Mouse (Mus musculus): ENCODE data around the gene C2cd2.
"Not testable (repeated sequence)": the region's sequence is repeated elsewhere in the genome, so short reads cannot be mapped to it uniquely, and the experiment has no call there.

Gene C2cd2

GRCm38 (mm10) chr16:97953300-97953699 is 9.1 kb downstream of the C2cd2 start:
- CTCF ChIA-PET, result no interaction called here
- POLR2A ChIA-PET, result interaction anchor here in 2 of 4 experiments (0.8 to 7.8 kb wide), 6 partner anchors 8 to 49 kb away, joined by 3 to 57 read pairs (median 3); partner anchors contain the start of genes C2cd2 (in 2 of the 2) and Zbtb21 (in 2 of the 2)

- POLR2A ChIA-PET, result interaction anchor here in 2 of 4 experiments (0.9 to 7.8 kb wide), 8 partner anchors 8 to 44 kb away, joined by 3 to 57 read pairs (median 4); partner anchors contain the start of genes C2cd2 (in 2 of the 2), Zbtb21 (in 2 of the 2) and B230307C23Rik (in 1 of the 2)
- CTCF ChIA-PET, result no interaction called here
Measured at GRCm38 (mm10) chr16:97952801-97953200, 9.6 kb downstream of the C2cd2 start.

- CTCF ChIA-PET, result interaction anchor here in 1 of 4 experiments (0.5 kb wide), 1 partner anchor 77 kb away, joined by 4 read pairs; no protein-coding TSS in a partner anchor
- POLR2A ChIA-PET, result interaction anchor here in 2 of 4 experiments (0.8 to 7.8 kb wide), 10 partner anchors 9 to 44 kb away, joined by 3 to 57 read pairs (median 4); partner anchors contain the start of genes C2cd2 (in 2 of the 2), Zbtb21 (in 2 of the 2) and B230307C23Rik (in 1 of the 2)
Measured at GRCm38 (mm10) chr16:97952371-97952770, 10.0 kb downstream of the C2cd2 start.

GRCm38 (mm10) chr16:97950061-97950460 is 12.3 kb downstream of the C2cd2 start:
- CTCF ChIA-PET, result interaction anchor here in 2 of 4 experiments (0.6 to 1.2 kb wide), 2 partner anchors 46 to 73 kb away, joined by 3 to 5 read pairs; no protein-coding TSS in a partner anchor
- POLR2A ChIA-PET, result interaction anchor here in 3 of 4 experiments (0.6 to 7.8 kb wide), 18 partner anchors 8 to 1919 kb away, joined by 3 to 57 read pairs (median 4); partner anchors contain the start of genes C2cd2 (in 3 of the 3), Zbtb21 (in 3 of the 3), A630089N07Rik (in 1 of the 3) and B230307C23Rik (in 1 of the 3)

- CTCF ChIA-PET, result interaction anchor here in 1 of 4 experiments (0.6 kb wide), 1 partner anchor 1908 kb away, joined by 9 read pairs; no protein-coding TSS in a partner anchor
- POLR2A ChIA-PET, result interaction anchor here (0.6 to 7.8 kb wide), 6 partner anchors 12 to 199 kb away, joined by 3 to 57 read pairs (median 6); partner anchors contain the start of genes C2cd2 (in 1 of the 4) and Zbtb21 (in 1 of the 4)
Measured at GRCm38 (mm10) chr16:97948836-97949235, 13.6 kb downstream of the C2cd2 start.

GRCm38 (mm10) chr16:97946993-97947392 is 15.4 kb downstream of the C2cd2 start:
- CTCF ChIA-PET, result not testable (repeated sequence)
- POLR2A ChIA-PET, result interaction anchor here in 1 of 4 experiments (7.8 kb wide), 1 partner anchor 14 kb away, joined by 57 read pairs; the partner anchor contains the start of genes C2cd2 and Zbtb21

- ChIA-PET POLR2A (interaction anchor here in 2 of 4 experiments (0.8 to 2.4 kb wide), 5 partner anchors 8 to 21 kb away, joined by 3 to 8 read pairs (median 4); partner anchors contain the start of genes C2cd2 (in 1 of the 2) and Zbtb21 (in 1 of the 2)), CTCF (no interaction called here)
Measured at GRCm38 (mm10) chr16:97941844-97942243, 20.6 kb downstream of the C2cd2 start.

GRCm38 (mm10) chr16:97940471-97940973 is 21.9 kb downstream of the C2cd2 start:
- POLR2A ChIA-PET, result interaction anchor here in 2 of 4 experiments (0.9 to 2.4 kb wide), 3 partner anchors 10 to 18 kb away, joined by 3 to 8 read pairs (median 5); no protein-coding TSS in a partner anchor
- CTCF ChIA-PET, result no interaction called here

GRCm38 (mm10) chr16:97935815-97936214 is 26.6 kb downstream of the C2cd2 start:
- CTCF ChIA-PET, result no interaction called here

GRCm38 (mm10) chr16:97930231-97930630 is 32.2 kb downstream of the C2cd2 start:
- CTCF ChIA-PET, result no interaction called here
- POLR2A ChIA-PET, result interaction anchor here in 1 of 4 experiments (1.1 kb wide), 1 partner anchor 95 kb away, joined by 3 read pairs; no protein-coding TSS in a partner anchor

More at GRCm38 (mm10) chr16:97935815-97936214, 26.6 kb downstream of the C2cd2 start:
- POLR2A ChIA-PET, result interaction anchor here in 3 of 4 experiments (0.7 to 5.2 kb wide), 20 partner anchors 9 to 927 kb away, joined by 3 to 36 read pairs (median 5); partner anchors contain the start of genes C2cd2 (in 3 of the 3), Zbtb21 (in 3 of the 3) and B230307C23Rik (in 2 of the 3)

GRCm38 (mm10) chr16:97929520-97929919 is 32.9 kb downstream of the C2cd2 start:
- CTCF ChIA-PET, result no interaction called here
- POLR2A ChIA-PET, result interaction anchor here in 1 of 4 experiments (1.1 kb wide), 1 partner anchor 96 kb away, joined by 3 read pairs; no protein-coding TSS in a partner anchor

- CTCF ChIA-PET, result interaction anchor here in 1 of 4 experiments (1.8 kb wide), 1 partner anchor 7 kb away, joined by 5 read pairs; no protein-coding TSS in a partner anchor
- POLR2A ChIA-PET, result interaction anchor here in 2 of 4 experiments (1.0 to 1.2 kb wide), 3 partner anchors 8 to 35 kb away, joined by 3 to 6 read pairs (median 4); partner anchors contain the start of genes C2cd2 (in 1 of the 2) and Zbtb21 (in 1 of the 2)
Measured at GRCm38 (mm10) chr16:97927331-97927938, 35.0 kb downstream of the C2cd2 start.

- ChIA-PET CTCF (interaction anchor here in 1 of 4 experiments (1.8 kb wide), 1 partner anchor 8 kb away, joined by 5 read pairs; no protein-coding TSS in a partner anchor), POLR2A (no interaction called here)
Measured at GRCm38 (mm10) chr16:97926381-97926780, 36.0 kb downstream of the C2cd2 start.

GRCm38 (mm10) chr16:97925760-97926159 is 36.6 kb downstream of the C2cd2 start:
- ChIA-PET CTCF (interaction anchor here in 1 of 4 experiments (1.8 kb wide), 1 partner anchor 9 kb away, joined by 5 read pairs; no protein-coding TSS in a partner anchor), POLR2A (no interaction called here)

- ChIA-PET POLR2A (interaction anchor here in 2 of 4 experiments (1.0 to 4.8 kb wide), 7 partner anchors 10 to 39 kb away, joined by 3 to 42 read pairs (median 20); partner anchors contain the start of genes C2cd2 (in 2 of the 2) and Zbtb21 (in 2 of the 2)), CTCF (interaction anchor here in 1 of 4 experiments (0.6 kb wide), 1 partner anchor 611 kb away, joined by 4 read pairs; no protein-coding TSS in a partner anchor)
Measured at GRCm38 (mm10) chr16:97923700-97924099, 38.7 kb downstream of the C2cd2 start.

GRCm38 (mm10) chr16:97922779-97923126 is 39.6 kb downstream of the C2cd2 start:
- ChIA-PET CTCF (no interaction called here), POLR2A (interaction anchor here (0.6 to 4.8 kb wide), 55 partner anchors 8 to 688 kb away, joined by 3 to 43 read pairs (median 5); partner anchors contain the start of genes C2cd2 (in 3 of the 4), Zbtb21 (in 3 of the 4), B230307C23Rik (in 2 of the 4) and A630089N07Rik (in 1 of the 4))

GRCm38 (mm10) chr16:97921961-97922778 is 40.2 kb downstream of the C2cd2 start:
- ChIA-PET CTCF (interaction anchor here in 1 of 4 experiments (0.7 kb wide), 1 partner anchor 103 kb away, joined by 3 read pairs; no protein-coding TSS in a partner anchor), POLR2A (interaction anchor here (0.5 to 4.8 kb wide), 64 partner anchors 9 to 687 kb away, joined by 3 to 43 read pairs (median 4); partner anchors contain the start of genes B230307C23Rik (in 3 of the 4), C2cd2 (in 3 of the 4), Zbtb21 (in 3 of the 4) and A630089N07Rik (in 1 of the 4))

Data from embryonic stem cell, embryonic (primary cell).